Mouse (Mus musculus) spleen, adult 10 weeks (tissue): ENCODE data around the gene Tnip2. TPM values are rescaled to one million over a fixed set of nuclear protein-coding genes. Genes with fewer than 3 reads are reported as not detected.

ENCODE experiments used
- polyA plus RNA-seq: library from polyadenylated mRNA; stranded (reverse); fragments of 350-450 nt; fragmentation: Illumina TruSeq; extraction: RNeasy Lipid Tissue Mini Kit (QIAGEN cat#74804); gene quantifications from one replicate; pipeline ENCODE4 v1.2.3, GENCODE M21; 2015; ENCODE audit warnings: low replicate concordance; ENCODE audit not compliant: insufficient read depth

The Tnip2 gene
- 32.8 TPM for polyA plus RNA-seq

DNA sequence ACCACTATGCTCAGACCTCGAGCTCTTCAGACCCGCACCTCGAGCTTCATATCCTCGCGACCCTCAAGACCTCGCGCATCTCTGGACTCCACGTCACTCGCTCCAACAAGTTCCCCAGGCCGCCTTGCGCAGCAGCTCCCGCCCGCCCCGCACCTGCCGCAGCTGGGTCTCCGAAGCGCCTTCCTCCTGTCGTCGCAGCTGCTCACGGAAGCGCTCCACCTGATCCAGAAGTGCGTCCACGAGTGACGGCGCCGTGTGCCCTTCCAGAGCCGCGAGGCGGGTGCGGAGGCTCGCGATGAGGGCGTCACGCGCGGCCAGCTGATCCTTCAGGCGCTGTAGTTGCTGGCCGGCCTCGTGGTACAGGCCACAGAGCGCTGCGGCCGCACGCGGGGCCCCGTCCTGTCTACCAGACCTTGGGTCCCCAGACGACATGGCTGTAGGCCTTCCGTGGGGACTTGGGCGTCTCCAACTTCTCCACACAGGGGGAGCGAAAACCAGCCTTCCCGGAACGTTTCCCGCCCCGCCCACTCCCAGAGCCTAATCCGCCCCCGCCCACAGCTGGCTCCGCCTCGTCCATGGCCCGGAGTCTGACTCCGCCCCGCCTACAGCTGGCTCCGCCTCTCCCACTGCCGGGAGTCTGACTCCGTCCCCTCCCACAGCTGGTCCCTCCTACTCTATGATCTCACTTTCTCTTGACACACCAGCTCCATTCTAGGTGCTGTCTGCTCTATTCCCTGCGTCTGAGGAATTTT, at the start of gene Tnip2:
Gene Tnip2 (minus strand): TSS at position 526 of the 752 bp plus-strand sequence.

DNA sequence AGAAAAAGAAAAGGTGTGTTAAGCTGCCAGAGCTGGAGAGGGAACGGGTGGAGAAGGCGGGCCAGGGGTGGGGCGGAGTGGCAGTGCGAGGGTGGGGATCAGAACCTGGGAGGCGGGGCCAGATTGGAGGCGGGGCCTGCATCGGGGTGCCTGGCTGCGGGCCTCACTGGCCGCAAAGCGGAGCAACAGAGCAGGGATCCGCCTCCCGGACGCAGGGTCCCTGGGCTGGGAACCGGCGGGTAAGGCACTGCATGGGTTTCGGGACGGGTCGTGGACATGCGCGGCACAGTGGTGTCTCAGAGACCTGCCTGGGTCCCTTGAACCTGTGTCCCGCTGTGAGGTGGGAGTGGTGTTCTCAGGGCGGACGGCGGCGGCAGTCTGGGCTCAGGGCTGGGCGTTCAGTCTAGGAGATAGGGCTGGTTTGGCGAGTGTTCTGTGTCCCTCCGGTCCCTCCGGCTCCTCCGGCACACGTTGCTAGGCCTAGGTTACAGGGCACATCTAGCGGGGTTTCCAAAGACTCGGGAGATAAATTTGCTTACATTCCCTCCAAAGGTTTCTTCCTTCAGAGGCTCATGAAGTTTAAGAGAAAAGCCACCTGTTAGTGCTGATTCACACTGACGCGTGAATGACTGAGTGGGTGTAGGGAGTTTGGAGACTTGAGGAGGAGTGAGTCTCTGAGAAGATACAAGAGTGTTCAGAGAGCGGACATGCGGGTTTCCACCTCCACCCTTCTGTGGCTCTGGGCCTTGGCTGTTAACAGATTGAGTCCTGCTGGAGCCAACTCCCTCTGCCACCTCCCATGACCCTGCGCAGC, 12.1 kb upstream of the Tnip2 start, which contains the start of gene Sh3bp2:
Gene Sh3bp2 (plus strand): TSS at position 176 of the 814 bp plus-strand sequence.

Other genes starting within 250 kb of the Tnip2 start
- gene Zfyve28, start 225.5 kb downstream of the Tnip2 start, polyA plus RNA-seq = 1.8 TPM
- gene Cfap99, start 225.4 kb downstream of the Tnip2 start, polyA plus RNA-seq = not detected
- gene Rnf4, start 177.7 kb downstream of the Tnip2 start, polyA plus RNA-seq = 121 TPM
- 33.6 TPM for gene Fam193a, start 144.1 kb downstream of the Tnip2 start, polyA plus RNA-seq
- 43.5 TPM for gene Sh3bp2, start 11.8 kb upstream of the Tnip2 start, polyA plus RNA-seq
- 185 TPM for gene Add1, start 59.7 kb upstream of the Tnip2 start, polyA plus RNA-seq
- gene Mfsd10, start 123.2 kb upstream of the Tnip2 start, polyA plus RNA-seq = 13.5 TPM
- gene Nop14, start 146.2 kb upstream of the Tnip2 start, polyA plus RNA-seq = 47.6 TPM
- 7.3 TPM for gene Grk4, start 146.4 kb upstream of the Tnip2 start, polyA plus RNA-seq
- 30.0 TPM for gene Htt, start 247.7 kb upstream of the Tnip2 start, polyA plus RNA-seq